Mouse (Mus musculus): ENCODE measurements around the gene Setx.
A peak's percentile ranks its signal among the peaks of the same experiment; 100 is the strongest.
"Not testable (repeated sequence)": the region's sequence is repeated elsewhere in the genome, so short reads cannot be mapped to it uniquely, and the experiment has no call there.

Gene Setx

GRCm38 (mm10) chr2:29123907-29124569, at the start of gene Setx:
Setx (plus strand) TSS chr2:29124181.
- peak; percentile 7 for DNase-seq (ENCODE audit: low read depth, low spot score)

GRCm38 (mm10) chr2:29074676-29075075, 49.3 kb upstream of the Setx start:
- DNase-seq (ENCODE audit: low read depth, low spot score), result no peak

- no peak for DNase-seq (ENCODE audit: low read depth, low spot score)
These were observed 48.5 kb upstream of the Setx start for GRCm38 (mm10) chr2:29075331-29076070.

GRCm38 (mm10) chr2:29076226-29076625, 47.8 kb upstream of the Setx start:
- DNase-seq (ENCODE audit: low read depth, low spot score), result no peak

- DNase-seq (ENCODE audit: low read depth, low spot score), result no peak
These were observed 42.0 kb upstream of the Setx start for GRCm38 (mm10) chr2:29081965-29082364.

- no peak for DNase-seq (ENCODE audit: low read depth, low spot score)
These were observed 38.0 kb upstream of the Setx start for GRCm38 (mm10) chr2:29086026-29086425.

GRCm38 (mm10) chr2:29089276-29089675, 34.7 kb upstream of the Setx start:
- DNase-seq (ENCODE audit: low read depth, low spot score), result not testable (repeated sequence)

- DNase-seq (ENCODE audit: low read depth, low spot score), result no peak
These were observed 28.3 kb upstream of the Setx start for GRCm38 (mm10) chr2:29095674-29096073.

GRCm38 (mm10) chr2:29096751-29097150, 27.2 kb upstream of the Setx start:
- DNase-seq (ENCODE audit: low read depth, low spot score), result no peak

- DNase-seq (ENCODE audit: low read depth, low spot score), result no peak
These were observed 26.5 kb upstream of the Setx start for GRCm38 (mm10) chr2:29097465-29097864.

GRCm38 (mm10) chr2:29097955-29098354, 26.0 kb upstream of the Setx start:
- DNase-seq (ENCODE audit: low read depth, low spot score), result not testable (repeated sequence)

GRCm38 (mm10) chr2:29098786-29099185, 25.2 kb upstream of the Setx start:
- peak; percentile 2 for DNase-seq (ENCODE audit: low read depth, low spot score)

- DNase-seq (ENCODE audit: low read depth, low spot score), result no peak
These were observed 24.3 kb upstream of the Setx start for GRCm38 (mm10) chr2:29099646-29100045.

- no peak for DNase-seq (ENCODE audit: low read depth, low spot score)
These were observed 23.0 kb upstream of the Setx start for GRCm38 (mm10) chr2:29100822-29101534.

GRCm38 (mm10) chr2:29102416-29103377, 21.3 kb upstream of the Setx start:
- DNase-seq (ENCODE audit: low read depth, low spot score), result not testable (repeated sequence)

GRCm38 (mm10) chr2:29120969-29121368, 3.0 kb upstream of the Setx start:
- DNase-seq (ENCODE audit: low read depth, low spot score), result no peak

GRCm38 (mm10) chr2:29122446-29122845, 1.5 kb upstream of the Setx start:
- DNase-seq (ENCODE audit: low read depth, low spot score), result no peak

GRCm38 (mm10) chr2:29124571-29124935, 572 bp downstream of the Setx start:
- no peak for DNase-seq (ENCODE audit: low read depth, low spot score)

- peak; percentile 99 for DNase-seq (ENCODE audit: low read depth, low spot score)
These were observed 1.1 kb downstream of the Setx start for GRCm38 (mm10) chr2:29124936-29125701.

- DNase-seq (ENCODE audit: low read depth, low spot score), result no peak
These were observed 6.3 kb downstream of the Setx start for GRCm38 (mm10) chr2:29130118-29130899.
